Mouse (Mus musculus): ENCODE data around the gene Prox2.
"Not testable (repeated sequence)": the region's sequence is repeated elsewhere in the genome, so short reads cannot be mapped to it uniquely, and the experiment has no call there.

Prox2 gene

GRCm38 (mm10) chr12:85110698-85111592 is at the start of gene Prox2, which contains the start of gene Dlst:
Prox2 (minus strand) TSS chr12:85110759.
Dlst (plus strand) TSS chr12:85110833.
- in situ Hi-C loops (cut with MboI, MseI), result no loop called here

GRCm38 (mm10) chr12:85159592-85159991 is 49.0 kb upstream of the Prox2 start:
- in situ Hi-C loops (cut with MboI, MseI), result loop anchor here (5.0 to 10.0 kb wide), 2 partner anchors 33 to 55 kb away; partner anchors contain the start of gene Eif2b2

- in situ Hi-C loops (cut with MboI, MseI), result loop anchor here (5.0 to 10.0 kb wide), 2 partner anchors 34 to 56 kb away; partner anchors contain the start of gene Eif2b2
Observed at GRCm38 (mm10) chr12:85158801-85159200, 48.2 kb upstream of the Prox2 start.

- in situ Hi-C loops (cut with MboI, MseI), result loop anchor here (5.0 to 10.0 kb wide), 2 partner anchors 34 to 57 kb away; partner anchors contain the start of gene Eif2b2
Observed at GRCm38 (mm10) chr12:85157797-85158460, 47.4 kb upstream of the Prox2 start.

GRCm38 (mm10) chr12:85156324-85156723 is 45.8 kb upstream of the Prox2 start:
- in situ Hi-C loops (cut with MboI, MseI), result loop anchor here (5.0 to 10.0 kb wide), 2 partner anchors 36 to 58 kb away; partner anchors contain the start of gene Eif2b2

GRCm38 (mm10) chr12:85153011-85153410 is 42.5 kb upstream of the Prox2 start:
- in situ Hi-C loops (cut with MboI, MseI), result loop anchor here (10.0 kb wide), 1 partner anchor 62 kb away; the partner anchor contains the start of gene Eif2b2

GRCm38 (mm10) chr12:85151002-85151774 is 40.6 kb upstream of the Prox2 start, which contains the start of gene Rps6kl1:
Rps6kl1 (minus strand) TSS chr12:85151264.
- in situ Hi-C loops (cut with MboI, MseI), result loop anchor here (10.0 kb wide), 1 partner anchor 64 kb away; the partner anchor contains the start of gene Eif2b2

- in situ Hi-C loops (cut with MboI, MseI), result loop anchor here (10.0 kb wide), 1 partner anchor 64 kb away; the partner anchor contains the start of gene Eif2b2
Observed at GRCm38 (mm10) chr12:85150321-85151001, 39.9 kb upstream of the Prox2 start.

GRCm38 (mm10) chr12:85146881-85147280 is 36.3 kb upstream of the Prox2 start:
- in situ Hi-C loops (cut with MboI, MseI), result no loop called here

- in situ Hi-C loops (cut with MboI, MseI), result no loop called here
Observed at GRCm38 (mm10) chr12:85146355-85146754, 35.8 kb upstream of the Prox2 start.

- in situ Hi-C loops (cut with MboI, MseI), result no loop called here
Observed at GRCm38 (mm10) chr12:85145630-85146029, 35.1 kb upstream of the Prox2 start.

GRCm38 (mm10) chr12:85144821-85145220 is 34.3 kb upstream of the Prox2 start:
- in situ Hi-C loops (cut with MboI, MseI), result no loop called here

- in situ Hi-C loops (cut with MboI, MseI), result not testable (repeated sequence)
Observed at GRCm38 (mm10) chr12:85144276-85144675, 33.7 kb upstream of the Prox2 start.

GRCm38 (mm10) chr12:85142803-85143202 is 32.2 kb upstream of the Prox2 start:
- in situ Hi-C loops (cut with MboI, MseI), result no loop called here

GRCm38 (mm10) chr12:85141096-85141495 is 30.5 kb upstream of the Prox2 start:
- in situ Hi-C loops (cut with MboI, MseI), result no loop called here

GRCm38 (mm10) chr12:85140036-85140701 is 29.6 kb upstream of the Prox2 start:
- in situ Hi-C loops (cut with MboI, MseI), result no loop called here

GRCm38 (mm10) chr12:85136627-85137026 is 26.1 kb upstream of the Prox2 start:
- in situ Hi-C loops (cut with MboI, MseI), result no loop called here

GRCm38 (mm10) chr12:85135513-85136470 is 25.2 kb upstream of the Prox2 start:
- in situ Hi-C loops (cut with MboI, MseI), result no loop called here

All from T-helper 1 cell (primary cell).